Mouse (Mus musculus): ENCODE data around the gene Gbp5. TPM values are rescaled to one million over a fixed set of nuclear protein-coding genes. Genes with fewer than 3 reads are reported as not detected.

Gene Gbp5
- polyA plus RNA-seq, 1 experiment from 2014 or later, result 0.33 TPM

DNA sequence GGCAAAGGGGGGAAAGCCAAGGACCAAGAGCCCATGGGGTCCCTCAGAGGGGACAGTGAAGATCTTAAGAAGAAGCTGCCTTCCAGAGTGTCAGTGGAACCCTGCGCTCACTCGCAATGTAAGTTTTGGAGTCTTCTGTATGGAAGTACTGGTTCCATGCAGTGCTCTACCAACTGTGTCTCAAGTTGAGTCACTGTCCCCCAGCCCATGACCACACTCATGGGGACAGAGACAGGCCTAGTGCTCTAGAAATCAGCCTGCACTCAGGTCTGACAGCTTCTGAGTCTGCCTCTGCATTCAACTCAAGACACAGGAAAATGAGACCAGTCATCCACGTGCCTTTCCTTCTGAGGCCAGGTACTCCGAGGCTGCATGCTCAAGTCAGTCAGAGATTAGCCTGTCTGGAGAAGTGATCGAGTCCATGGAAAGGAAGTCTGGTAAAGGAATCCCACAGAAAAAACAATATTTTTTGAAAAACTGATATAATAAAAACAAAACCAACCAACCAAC, 1.4 kb downstream of the Gbp5 start:
- 90% methylated on average over 5 of the region's 5 CpGs for WGBS
- H3K27ac ChIP-seq (ENCODE audit: low read length), result no peak overlapping the region

DNA sequence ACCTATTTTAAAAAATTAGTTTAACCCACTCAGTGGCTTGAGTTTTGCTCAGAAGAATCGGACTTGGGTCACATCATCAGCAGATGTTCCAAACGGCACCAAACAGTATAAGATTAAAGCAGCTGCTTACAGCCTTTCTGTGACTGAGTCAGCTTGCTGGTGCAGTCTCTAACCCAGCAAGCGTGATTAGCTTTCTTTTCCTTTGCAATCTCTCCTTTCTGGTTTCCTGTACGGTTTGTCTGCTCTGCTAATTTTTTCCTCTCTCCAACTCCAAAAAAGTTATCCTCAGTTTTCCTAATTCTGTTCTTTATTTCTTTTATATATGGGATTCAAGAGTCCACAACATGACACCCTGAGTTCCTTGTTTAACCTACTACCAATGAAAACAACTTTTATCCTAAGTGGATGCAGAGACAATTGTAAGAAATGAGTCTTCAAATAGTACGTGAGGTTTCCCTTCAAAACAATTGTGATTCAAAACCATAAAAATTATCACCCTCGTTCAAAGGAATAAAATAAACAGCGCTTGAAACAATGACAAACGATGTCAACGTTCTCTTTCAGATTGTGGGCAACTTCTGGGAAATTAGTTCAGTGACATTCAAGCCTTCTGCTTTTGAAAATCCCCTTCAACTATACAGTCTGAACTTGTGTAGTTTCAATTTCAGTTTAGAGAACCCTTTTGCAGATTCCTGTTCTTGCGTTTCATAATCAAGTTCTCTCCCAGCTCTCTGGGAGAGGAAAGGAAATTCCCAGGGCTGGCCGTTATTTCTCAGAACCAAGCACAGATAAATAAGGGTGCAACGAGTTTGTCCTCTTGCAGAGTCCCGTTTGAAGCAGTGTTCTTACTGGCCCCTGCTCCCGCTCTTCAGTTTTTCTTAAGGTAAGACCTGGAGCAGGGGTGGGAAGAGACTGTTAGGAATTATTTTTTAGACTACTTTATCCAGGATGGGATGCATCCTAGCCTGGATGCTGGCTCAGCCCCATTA, 2.6 kb downstream of the Gbp5 start:
- WGBS, result 34% methylated on average over 14 of the region's 14 CpGs
- peak overlapping the region; percentile 2; the same call in 1 of the 2 replicates for H3K27ac ChIP-seq (ENCODE audit: low read length)
- peaks cover 8% of the 10 kb centered on the region for H3K27me3 ChIP-seq (ENCODE audit: control insufficient read depth, insufficient read depth, low read depth, low read length)
- peak overlapping the region; percentile 49 for H3K4me2 ChIP-seq (ENCODE audit: low read depth, low read length)
- ATAC-seq (ENCODE audit: low read depth), result no peak
- H3K36me3 ChIP-seq (ENCODE audit: control insufficient read depth, insufficient read depth, low read length), result no peaks in the 10 kb centered on the region
- peak overlapping the region; percentile 31 for H3K4me3 ChIP-seq (ENCODE audit: low read length)
- H3K9me3 ChIP-seq (ENCODE audit: control insufficient read depth, low read length), result no peaks in the 10 kb centered on the region
- H3K9ac ChIP-seq (ENCODE audit: low read length), result 0 out of 2 replicates have a peak overlapping the region, but pooled peaks have one; percentile 13
- peaks cover 9% of the 10 kb centered on the region for H3K4me1 ChIP-seq (replicated peaks; ENCODE audit: control insufficient read depth, insufficient read depth, low read length)

More for the DNA sequence above, 1.4 kb downstream of the Gbp5 start:
- Histone ChIP-seq H3K4me3 (ENCODE audit: low read length) (no peak overlapping the region), H3K9me3 (ENCODE audit: control insufficient read depth, low read length) (no peaks in the 10 kb centered on the region), H3K4me1 (replicated peaks; ENCODE audit: control insufficient read depth, insufficient read depth, low read length) (peaks cover 9% of the 10 kb centered on the region), H3K4me2 (ENCODE audit: low read depth, low read length) (no peak overlapping the region), H3K9ac (ENCODE audit: low read length) (no peak overlapping the region), H3K27me3 (ENCODE audit: control insufficient read depth, insufficient read depth, low read depth, low read length) (peaks cover 15% of the 10 kb centered on the region; the same call in 1 of the 2 replicates), H3K36me3 (ENCODE audit: control insufficient read depth, insufficient read depth, low read length) (no peaks in the 10 kb centered on the region)
- ATAC-seq (ENCODE audit: low read depth), result no peak

DNA sequence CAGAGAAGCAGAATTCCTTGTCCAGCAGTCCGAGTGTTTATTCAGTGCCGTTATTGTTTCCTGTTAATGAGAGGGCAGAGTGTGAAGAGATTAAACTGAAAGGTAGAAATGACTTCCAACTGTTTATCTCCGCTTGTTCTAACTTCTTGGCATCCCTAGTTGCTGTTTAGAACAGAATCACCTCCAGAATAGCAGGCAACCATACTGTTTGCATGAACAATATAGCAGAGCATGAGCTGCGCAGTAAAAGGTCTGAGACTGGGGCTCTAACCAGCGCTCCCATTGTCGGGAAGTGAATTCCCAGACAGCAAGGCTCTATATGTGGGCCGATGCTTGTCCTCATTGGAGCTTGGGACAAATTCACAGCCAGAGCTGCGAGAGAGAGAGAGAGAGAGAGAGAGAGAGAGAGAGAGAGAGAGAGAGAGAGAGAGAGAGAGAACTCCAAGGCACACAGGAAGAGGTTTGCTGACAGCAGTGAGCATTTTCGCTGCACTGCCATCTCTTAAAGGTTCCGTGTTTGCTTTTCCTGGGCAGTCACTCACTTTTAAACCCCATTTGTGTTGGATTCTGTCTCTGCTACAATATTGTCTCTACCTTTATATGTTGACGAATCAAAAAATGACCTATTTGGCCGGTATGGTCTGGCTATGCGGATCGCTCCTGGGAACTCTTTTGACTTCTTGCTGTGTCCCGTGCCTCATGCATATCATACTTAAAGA, 3.5 kb downstream of the Gbp5 start:
- Histone ChIP-seq H3K27me3 (ENCODE audit: control insufficient read depth, insufficient read depth, low read depth, low read length) (peaks cover 8% of the 10 kb centered on the region), H3K36me3 (ENCODE audit: control insufficient read depth, insufficient read depth, low read length) (no peaks in the 10 kb centered on the region), H3K4me3 (ENCODE audit: low read length) (peak overlapping the region; percentile 31), H3K9me3 (ENCODE audit: control insufficient read depth, low read length) (no peaks in the 10 kb centered on the region), H3K4me2 (ENCODE audit: low read depth, low read length) (peak overlapping the region; percentile 49), H3K9ac (ENCODE audit: low read length) (peak overlapping the region; percentile 13; the same call in 1 of the 2 replicates), H3K4me1 (replicated peaks; ENCODE audit: control insufficient read depth, insufficient read depth, low read length) (peaks cover 9% of the 10 kb centered on the region), H3K27ac (ENCODE audit: low read length) (no peak overlapping the region; the same call in 1 of the 2 replicates)
- no peak for ATAC-seq (ENCODE audit: low read depth)
- 34% methylated on average over 15 of the region's 15 CpGs for WGBS

DNA sequence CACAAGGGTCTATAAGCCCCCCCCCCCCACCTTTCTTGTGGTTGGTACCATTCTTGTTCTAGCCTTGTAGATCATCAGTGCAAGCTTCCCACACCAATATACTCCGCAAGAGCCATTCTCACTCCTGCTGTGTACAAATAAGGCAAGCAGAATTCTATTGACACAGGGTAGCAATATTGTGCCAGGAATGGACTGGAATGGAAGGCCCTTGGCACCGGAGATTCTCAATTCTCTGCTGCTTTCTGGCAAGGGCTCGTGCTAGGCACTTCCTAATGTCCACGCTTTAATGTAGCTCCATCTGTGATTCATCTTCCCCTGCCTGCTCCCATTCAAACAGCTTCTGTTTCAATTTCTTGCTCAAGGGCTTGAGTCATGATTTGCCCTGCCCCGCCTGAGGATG, 5.2 kb downstream of the Gbp5 start:
- Histone ChIP-seq H3K9ac (ENCODE audit: low read length) (no peak overlapping the region), H3K36me3 (ENCODE audit: control insufficient read depth, insufficient read depth, low read length) (no peaks in the 10 kb centered on the region), H3K27me3 (ENCODE audit: control insufficient read depth, insufficient read depth, low read depth, low read length) (peaks cover 8% of the 10 kb centered on the region), H3K4me3 (ENCODE audit: low read length) (no peak overlapping the region), H3K4me2 (ENCODE audit: low read depth, low read length) (no peak overlapping the region), H3K27ac (ENCODE audit: low read length) (no peak overlapping the region), H3K4me1 (replicated peaks; ENCODE audit: control insufficient read depth, insufficient read depth, low read length) (peaks cover 9% of the 10 kb centered on the region), H3K9me3 (ENCODE audit: control insufficient read depth, low read length) (no peaks in the 10 kb centered on the region)
- no peak for ATAC-seq (ENCODE audit: low read depth)
- WGBS, result 79% methylated on average over 5 of the region's 5 CpGs

DNA sequence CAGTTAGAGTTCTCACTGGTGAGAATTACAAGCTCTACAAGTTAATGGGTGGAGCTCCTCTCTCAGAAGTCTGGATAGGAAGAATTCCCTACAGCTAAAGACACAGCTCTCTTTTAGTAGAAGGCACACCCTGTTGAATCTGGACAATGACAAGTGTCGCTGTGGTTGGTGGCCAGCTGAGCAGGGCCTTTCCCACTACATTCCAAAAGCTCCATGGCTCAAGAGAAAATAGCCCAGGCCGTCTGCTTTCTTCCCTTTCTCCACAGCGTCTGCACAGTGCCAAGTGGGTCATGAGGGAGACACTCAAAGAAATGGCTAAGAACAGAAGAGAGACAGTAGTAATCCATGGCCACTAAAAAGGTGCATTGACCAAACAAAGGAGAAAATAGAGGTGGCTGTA, 34.3 kb downstream of the Gbp5 start:
- no peaks in the 10 kb centered on the region for H3K9me3 ChIP-seq (ENCODE audit: control insufficient read depth, low read length)
- no peak for ATAC-seq (ENCODE audit: low read depth)
- WGBS, result 78% methylated on average over 3 of the region's 3 CpGs

DNA sequence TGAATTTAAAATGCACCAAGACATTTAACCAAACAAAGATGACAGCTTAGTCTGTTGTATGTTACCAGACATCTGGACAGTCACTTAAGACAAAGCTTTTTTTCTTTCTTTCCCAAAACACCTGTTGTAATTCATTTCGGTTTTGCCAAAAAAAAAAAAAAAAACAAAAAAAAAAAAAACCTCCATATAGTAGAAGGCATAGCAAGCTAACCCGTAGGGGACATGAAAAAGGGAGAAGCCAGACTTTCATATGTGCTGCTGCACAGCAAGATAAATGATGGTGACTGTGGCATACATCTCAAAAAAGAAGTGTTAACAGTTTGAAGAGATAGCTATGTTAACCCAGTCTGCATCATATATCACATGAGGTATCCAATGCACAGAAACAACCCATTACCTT, 35.8 kb downstream of the Gbp5 start:
- Histone ChIP-seq H3K9me3 (ENCODE audit: control insufficient read depth, low read length) (no peaks in the 10 kb centered on the region), H3K9ac (ENCODE audit: low read length) (peak overlapping the region; percentile 66), H3K4me3 (ENCODE audit: low read length) (peak overlapping the region; percentile 65), H3K27ac (ENCODE audit: low read length) (no peak overlapping the region), H3K27me3 (ENCODE audit: control insufficient read depth, insufficient read depth, low read depth, low read length) (no peaks in the 10 kb centered on the region), H3K36me3 (ENCODE audit: control insufficient read depth, insufficient read depth, low read length) (no peaks in the 10 kb centered on the region), H3K4me1 (replicated peaks; ENCODE audit: control insufficient read depth, insufficient read depth, low read length) (0 out of 2 replicates have a peak, but pooled peaks cover 4% of the 10 kb centered on the region), H3K4me2 (ENCODE audit: low read depth, low read length) (peak overlapping the region; percentile 84)
- WGBS, result 8% methylated on average over 2 of the region's 2 CpGs
- peak; percentile 37 for ATAC-seq (ENCODE audit: low read depth)

More for the DNA sequence above, 34.3 kb downstream of the Gbp5 start:
- H3K9ac ChIP-seq (ENCODE audit: low read length), result no peak overlapping the region
- H3K27me3 ChIP-seq (ENCODE audit: control insufficient read depth, insufficient read depth, low read depth, low read length), result no peaks in the 10 kb centered on the region
- H3K4me3 ChIP-seq (ENCODE audit: low read length), result no peak overlapping the region
- 0 out of 2 replicates have a peak, but pooled peaks cover 4% of the 10 kb centered on the region for H3K4me1 ChIP-seq (replicated peaks; ENCODE audit: control insufficient read depth, insufficient read depth, low read length)
- no peak overlapping the region for H3K4me2 ChIP-seq (ENCODE audit: low read depth, low read length)
- H3K27ac ChIP-seq (ENCODE audit: low read length), result no peak overlapping the region
- no peaks in the 10 kb centered on the region for H3K36me3 ChIP-seq (ENCODE audit: control insufficient read depth, insufficient read depth, low read length)

DNA sequence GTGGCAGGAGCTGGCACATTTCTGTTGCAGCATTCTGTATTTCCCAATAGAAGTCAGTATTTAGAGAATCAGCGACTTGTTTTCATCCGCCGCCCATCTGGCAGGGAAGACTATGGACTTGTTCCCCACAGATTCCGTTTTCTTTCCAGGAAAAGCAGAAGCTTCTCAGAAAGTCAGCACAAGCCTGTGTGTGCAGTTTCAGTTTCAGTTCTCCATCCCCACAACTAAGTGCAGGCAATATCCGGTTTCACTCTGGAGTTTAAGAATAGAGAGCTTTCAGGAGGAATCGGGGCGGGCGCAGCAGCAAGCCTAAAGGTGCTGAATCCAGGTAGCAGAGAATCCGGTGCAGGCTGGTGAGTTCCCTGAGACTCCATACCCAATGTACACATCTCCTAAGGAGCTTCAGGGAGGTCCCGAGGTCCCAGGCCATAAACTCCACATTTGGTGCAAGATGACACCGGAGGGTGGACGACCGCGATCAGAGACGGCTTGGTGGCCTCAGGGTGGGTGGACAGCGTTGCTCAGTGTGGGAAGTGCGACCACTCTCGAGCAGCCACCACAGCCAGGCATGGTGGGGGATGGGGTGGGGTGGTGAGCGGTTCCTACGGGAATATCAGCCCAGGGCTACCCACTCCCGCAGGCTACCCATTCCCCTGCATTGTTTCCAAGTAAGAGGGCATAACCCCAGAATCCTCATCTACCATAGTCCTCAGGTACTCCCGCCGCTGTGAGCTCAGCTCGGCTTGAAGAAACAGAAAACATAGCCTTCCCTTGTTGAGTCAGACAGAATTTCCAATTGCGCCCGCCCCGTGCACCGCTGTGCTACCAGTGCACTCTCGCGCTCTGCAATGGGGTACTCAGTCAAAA, 36.5 kb downstream of the Gbp5 start, which contains the start of gene Gbp7:
Gbp7 (plus strand) TSS at position 256 of the 867 bp plus-strand sequence.
- Histone ChIP-seq H3K27ac (ENCODE audit: low read length) (no peak within 1 kb of the TSS), H3K36me3 (ENCODE audit: control insufficient read depth, insufficient read depth, low read length) (no peaks in the 10 kb centered on the region), H3K9me3 (ENCODE audit: control insufficient read depth, low read length) (no peaks in the 10 kb centered on the region), H3K9ac (ENCODE audit: low read length) (peak within 1 kb of the TSS; percentile 66), H3K4me2 (ENCODE audit: low read depth, low read length) (peak within 1 kb of the TSS; percentile 84), H3K27me3 (ENCODE audit: control insufficient read depth, insufficient read depth, low read depth, low read length) (no peaks in the 10 kb centered on the region), H3K4me3 (ENCODE audit: low read length) (peak within 1 kb of the TSS; percentile 65), H3K4me1 (replicated peaks; ENCODE audit: control insufficient read depth, insufficient read depth, low read length) (0 out of 2 replicates have a peak, but pooled peaks cover 4% of the 10 kb centered on the region)
- WGBS, result under 1% methylated on average over 30 of the region's 30 CpGs
- ATAC-seq (ENCODE audit: low read depth), result peak; percentile 87

DNA sequence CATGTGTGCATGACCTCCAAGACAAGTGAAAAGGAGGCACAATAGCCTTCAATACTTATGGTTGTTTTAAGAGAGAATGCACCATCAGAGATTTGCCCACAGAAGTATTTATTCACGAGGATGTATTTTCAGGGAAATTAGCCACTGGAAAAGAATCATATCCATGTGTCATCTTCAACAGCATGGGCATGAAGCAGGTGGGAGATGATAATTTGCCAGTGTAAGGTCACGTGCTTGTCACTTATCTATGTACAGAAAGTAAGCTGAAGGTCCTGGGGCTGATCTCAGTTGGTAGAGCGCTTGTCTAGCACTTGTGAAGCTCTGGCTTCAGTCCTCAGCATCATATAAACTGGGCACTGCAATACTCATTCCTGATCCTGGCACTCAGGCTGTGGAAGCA, 37.8 kb downstream of the Gbp5 start:
- Histone ChIP-seq H3K9ac (ENCODE audit: low read length) (no peak overlapping the region), H3K36me3 (ENCODE audit: control insufficient read depth, insufficient read depth, low read length) (no peaks in the 10 kb centered on the region), H3K4me1 (replicated peaks; ENCODE audit: control insufficient read depth, insufficient read depth, low read length) (0 out of 2 replicates have a peak, but pooled peaks cover 4% of the 10 kb centered on the region), H3K27me3 (ENCODE audit: control insufficient read depth, insufficient read depth, low read depth, low read length) (no peaks in the 10 kb centered on the region), H3K9me3 (ENCODE audit: control insufficient read depth, low read length) (no peaks in the 10 kb centered on the region), H3K4me2 (ENCODE audit: low read depth, low read length) (no peak overlapping the region), H3K27ac (ENCODE audit: low read length) (no peak overlapping the region), H3K4me3 (ENCODE audit: low read length) (no peak overlapping the region)
- WGBS, result 86% methylated on average over 3 of the region's 3 CpGs
- no peak for ATAC-seq (ENCODE audit: low read depth)

All from lung, embryonic 16.5 days (tissue).